Mouse (Mus musculus) gastrocnemius, postnatal 14 days (tissue): ENCODE measurements around the gene Hephl1. TPM values are rescaled to one million over a fixed set of nuclear protein-coding genes. Genes with fewer than 3 reads are reported as not detected.

Source experiments
- DNase-seq: peaks from one replicate; pipeline ENCODE4 v3.0.0; 2021; ENCODE audit warnings: mixed read lengths
- intact Hi-C: fragments of 180-260 bp; cut with DNase I; formaldehyde crosslinking; loops from one replicate; pipeline ENCODE4 v1.15.1; 2025; ENCODE audit warnings: low total_unique reads
- total RNA-seq, 2 experiments: library from RNA; stranded (reverse); gene quantifications; 2 replicates each; pipeline ENCODE4 v1.2.3; 2021

Gene Hephl1
- total RNA-seq, 2 experiments from 2014 or later, result 0.51 to 0.70 TPM

DNA sequence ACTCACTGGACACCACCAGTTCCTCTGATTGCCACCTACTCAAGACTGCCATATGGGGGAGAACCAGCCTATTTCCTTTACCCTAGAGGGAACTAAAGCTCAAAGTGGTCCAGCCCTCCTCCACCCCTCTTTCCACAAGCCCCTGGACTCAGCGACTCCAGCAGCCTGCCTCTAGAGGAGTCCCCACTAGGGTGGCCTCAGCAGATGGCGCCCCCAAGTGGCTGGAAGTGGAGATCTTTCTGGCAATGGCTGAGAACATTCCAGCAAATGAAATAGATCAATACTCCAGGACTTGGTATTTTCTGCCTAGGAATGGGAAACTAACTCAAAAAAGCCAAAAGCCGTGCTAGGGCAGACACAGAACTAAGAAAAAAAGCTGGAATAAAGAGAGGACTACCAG lies 84.2 kb downstream of the Hephl1 start:
- intact Hi-C loops, result loop anchor here (2.0 to 10.0 kb wide), 2 partner anchors 87 to 145 kb away; partner anchors contain the start of gene Hephl1
- no peak for DNase-seq

DNA sequence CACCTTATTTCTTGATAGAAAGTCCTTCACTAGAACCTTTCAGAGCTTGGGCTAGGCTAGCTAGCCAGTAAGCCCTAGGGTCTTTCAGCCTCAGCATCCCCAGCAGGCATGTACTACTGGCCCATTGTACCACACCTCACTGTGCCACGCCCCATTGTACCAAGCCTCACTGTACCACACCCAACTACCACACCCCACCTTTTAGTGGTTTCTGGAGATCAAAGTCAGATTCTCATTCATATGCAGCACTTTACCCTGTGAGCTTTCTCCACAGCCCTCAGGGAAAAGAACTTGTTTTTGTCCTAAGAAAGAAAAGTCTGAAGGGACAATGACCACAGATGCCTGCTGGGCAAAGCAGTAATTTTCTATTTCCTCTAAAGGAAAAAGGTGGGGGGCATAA lies 88.9 kb downstream of the Hephl1 start:
- intact Hi-C loops, result loop anchor here (10.0 kb wide), 1 partner anchor 92 kb away; the partner anchor contains the start of gene Hephl1
- DNase-seq, result no peak

DNA sequence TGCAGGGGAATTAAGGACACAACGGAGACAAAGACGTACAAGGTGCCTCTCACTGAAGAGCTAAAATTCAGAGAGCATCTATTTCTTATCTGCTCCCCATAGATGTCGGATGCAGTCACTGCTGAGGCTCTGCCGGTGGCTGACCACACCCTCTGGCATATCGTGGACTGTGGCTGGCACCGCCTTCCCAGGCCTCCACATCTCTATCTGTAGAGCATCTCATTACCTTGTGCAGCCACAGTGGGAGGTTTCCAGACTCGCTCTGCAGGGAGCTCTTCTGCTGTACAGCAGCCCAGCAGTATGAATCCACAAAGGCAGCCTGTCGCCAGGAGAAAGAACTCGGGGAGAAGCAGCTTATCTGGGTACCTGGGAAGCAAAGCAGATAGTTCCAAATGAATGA lies 90.8 kb downstream of the Hephl1 start:
- DNase-seq, result no peak
- intact Hi-C loops, result loop anchor here (10.0 kb wide), 1 partner anchor 94 kb away; the partner anchor contains the start of gene Hephl1

DNA sequence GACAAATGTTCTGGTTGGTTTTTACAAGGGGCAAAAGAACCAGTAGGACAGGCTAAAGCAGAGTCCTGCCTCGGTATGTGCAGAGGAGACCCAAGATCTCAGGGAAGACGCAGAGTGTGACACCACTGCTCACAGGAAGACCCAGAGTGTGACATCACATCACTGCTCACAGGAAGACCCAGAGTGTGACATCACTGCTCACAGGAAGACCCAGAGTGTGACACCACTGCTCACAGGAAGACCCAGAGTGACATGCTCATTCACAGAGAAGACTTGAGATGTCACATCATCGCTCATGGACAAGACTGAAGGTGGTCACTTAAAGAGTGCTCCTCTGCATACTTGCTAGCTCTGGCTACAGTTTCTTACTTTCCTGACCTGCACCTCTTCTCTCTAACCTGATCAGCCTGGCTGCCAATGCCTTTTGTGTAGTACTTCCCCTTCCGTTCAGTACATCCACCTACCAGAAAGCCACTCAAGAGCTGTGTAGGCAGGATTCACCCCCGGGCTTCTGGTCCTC lies 91.3 kb downstream of the Hephl1 start:
- intact Hi-C loops, result loop anchor here (10.0 kb wide), 1 partner anchor 94 kb away; the partner anchor contains the start of gene Hephl1

DNA sequence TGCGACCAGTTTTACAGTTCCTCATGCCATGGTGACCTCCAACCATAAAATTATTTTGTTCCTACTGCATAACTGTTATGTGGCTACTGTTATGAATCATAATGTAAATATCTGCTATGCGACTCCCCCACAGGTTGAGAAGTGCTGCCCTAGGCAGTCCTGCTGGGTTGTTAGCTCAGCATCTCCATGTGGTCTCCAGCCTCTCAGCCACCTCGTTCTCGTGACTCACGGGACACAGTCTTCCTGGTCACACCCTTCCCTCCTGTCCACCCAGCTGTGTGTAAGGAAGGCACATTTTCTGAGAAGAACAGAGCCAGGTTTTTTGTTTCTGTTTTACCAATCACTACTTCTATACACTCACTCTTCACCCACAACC lies 93.2 kb downstream of the Hephl1 start:
- DNase-seq, result no peak

More for the DNA sequence above, 91.3 kb downstream of the Hephl1 start:
- DNase-seq, result no peak

GRCm38 (mm10) chr9:15017791-15018755 lies 93.8 kb downstream of the Hephl1 start:
- DNase-seq, result no peak
- intact Hi-C loops, result loop anchor here (5.0 kb wide), 1 partner anchor 156 kb away; the partner anchor contains the start of gene Gpr83

More for the DNA sequence above, 93.2 kb downstream of the Hephl1 start:
- intact Hi-C loops, result loop anchor here (5.0 kb wide), 1 partner anchor 156 kb away; the partner anchor contains the start of gene Gpr83

DNA sequence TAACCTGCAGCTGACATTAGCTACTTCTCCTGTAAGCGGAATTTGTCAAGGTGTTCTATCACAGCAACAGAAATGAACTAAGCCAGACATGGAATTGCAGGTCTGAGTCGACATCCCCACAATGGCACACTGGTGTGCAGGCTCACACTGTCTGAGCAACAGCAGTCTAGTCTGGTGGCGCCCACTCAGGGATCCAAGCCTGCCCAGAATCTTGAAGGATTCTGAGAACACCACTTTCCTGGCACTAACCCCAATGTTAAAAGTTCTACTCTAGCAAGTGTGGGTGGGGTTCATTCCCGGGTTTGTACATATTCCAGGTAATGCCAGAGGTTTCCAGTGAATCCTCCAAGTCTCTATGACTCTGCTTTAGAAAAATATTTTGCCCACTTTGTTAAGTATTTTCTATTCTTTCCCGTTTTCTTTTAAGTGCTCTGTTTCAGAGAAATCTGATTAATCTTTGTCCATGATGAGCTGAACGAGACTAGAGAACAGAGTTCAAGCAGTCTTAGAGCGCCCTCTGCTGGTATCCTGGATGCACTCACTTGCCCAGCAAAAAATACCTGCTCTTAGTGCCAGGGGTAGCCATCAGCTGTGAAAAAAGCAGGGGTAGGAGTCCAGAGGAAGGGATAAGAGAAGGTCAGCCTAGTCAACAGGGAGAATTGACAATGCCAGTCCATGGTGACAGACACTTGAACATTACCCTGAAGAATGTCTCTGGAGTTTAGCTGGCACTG lies 96.5 kb downstream of the Hephl1 start:
- intact Hi-C loops, result loop anchor here (5.0 kb wide), 1 partner anchor 153 kb away; the partner anchor contains the start of gene Gpr83
- peak; percentile 68 for DNase-seq

DNA sequence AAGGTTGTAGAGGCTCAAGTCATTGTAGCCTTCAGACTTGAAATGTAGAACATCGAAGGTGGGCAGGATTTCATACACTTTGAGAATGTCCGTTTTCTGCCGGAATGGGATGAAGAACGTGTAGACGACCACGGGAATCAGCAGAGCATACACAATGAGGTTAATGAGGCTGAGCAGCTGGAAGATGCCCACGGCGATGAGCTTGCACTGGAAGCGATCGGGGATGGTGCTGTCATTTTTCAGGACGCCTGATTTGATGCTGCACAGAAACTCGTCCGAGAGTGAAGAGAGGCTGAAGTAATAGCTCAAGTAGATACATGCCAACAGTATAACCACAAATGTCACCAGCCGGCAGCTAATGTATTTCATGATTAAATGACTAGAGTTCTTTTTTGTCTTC lies 104.3 kb downstream of the Hephl1 start:
- intact Hi-C loops, result no loop called here
- no peak for DNase-seq

GRCm38 (mm10) chr9:15004298-15004685 lies 107.6 kb downstream of the Hephl1 start:
- intact Hi-C loops, result no loop called here
- no peak for DNase-seq

DNA sequence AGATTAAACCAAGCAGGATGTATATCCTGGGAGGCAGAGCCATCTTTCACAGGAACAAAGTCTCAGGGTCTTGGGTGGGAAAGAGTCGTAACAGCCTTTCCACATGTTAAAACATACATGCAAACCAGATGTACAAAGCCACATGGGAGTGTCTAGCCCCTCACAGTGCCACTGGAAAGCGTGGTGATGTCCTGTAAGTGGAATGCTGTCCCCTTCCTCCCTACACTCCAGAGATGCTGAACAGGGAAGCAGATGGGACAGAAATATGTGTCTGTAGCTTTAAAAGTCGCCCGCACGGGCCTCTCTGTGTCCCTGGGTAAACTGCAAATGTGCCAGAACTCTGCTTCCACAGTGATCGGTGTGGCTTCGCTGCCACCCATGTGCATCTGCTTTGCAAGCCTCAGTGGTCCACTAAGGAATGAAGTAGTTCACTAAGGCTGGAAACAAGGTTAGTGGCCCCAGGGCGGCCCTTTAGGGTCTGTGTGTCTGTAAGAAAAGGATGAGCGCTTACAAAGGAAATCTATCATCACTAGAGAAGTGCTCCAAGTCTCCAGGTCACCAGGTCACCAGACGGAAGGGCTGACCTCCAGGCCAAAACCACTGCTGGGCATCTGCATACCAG lies 108.1 kb downstream of the Hephl1 start:
- no peak for DNase-seq
- intact Hi-C loops, result no loop called here

- intact Hi-C loops, result no loop called here
- DNase-seq, result no peak
Observed at GRCm38 (mm10) chr9:15002995-15003613, 108.8 kb downstream of the Hephl1 start.

Other genes with a start within 250 kb of the Hephl1 start
- not detected for gene Izumo1r, start 208.2 kb downstream of the Hephl1 start, total RNA-seq
- 10 to 100 TPM; 18.6 to 43.0 TPM for gene Panx1, start 66.6 kb downstream of the Hephl1 start, total RNA-seq
- under 1 TPM; 0.14 to 0.27 TPM for gene Vstm5, start 126.9 kb upstream of the Hephl1 start, total RNA-seq
- gene Med17, start 167.8 kb upstream of the Hephl1 start, total RNA-seq, result 10 to 100 TPM; 11.0 to 12.2 TPM
- gene Taf1d, start 194.1 kb upstream of the Hephl1 start, total RNA-seq, result 10 to 100 TPM; 48.3 to 55.4 TPM
- gene 4931406C07Rik, start 194.3 kb upstream of the Hephl1 start, total RNA-seq, result 1 to 10 TPM; 5.9 to 6.7 TPM
- 1 to 10 TPM; 7.4 TPM for gene Cep295, start 245.7 kb upstream of the Hephl1 start, total RNA-seq